Comparison of ENCODE assay signal across 8 mouse cellular contexts in genomic region chr8:80753017-80753715, GRCm38 (mm10). TPM values are rescaled to one million over a fixed set of nuclear protein-coding genes. Genes with fewer than 3 reads are reported as not detected.
A peak's percentile ranks its signal among the peaks of the same experiment; 100 is the strongest.
DNase-seq lines count a peak whose midpoint lies in the region; ATAC-seq lines count a peak whose summit lies in the region.

No protein-coding gene starts in this region.

- 31% methylated on average over 9 of the region's 9 CpGs for WGBS in intestine, embryonic 15.5 days
- 31% methylated on average over 9 of the region's 9 CpGs for WGBS in midbrain, embryonic 13.5 days

- H3K4me1 ChIP-seq in intestine, embryonic 15.5 days (replicated peaks) = no peaks in the 10 kb centered on the region; the same call in 1 of the 2 replicates
- H3K4me1 ChIP-seq in midbrain, embryonic 13.5 days (replicated peaks) = no peaks in the 10 kb centered on the region

- peak; percentile 79 for DNase-seq in adrenal gland, adult 2 months
- peak; percentile 89 for DNase-seq in embryo, embryonic 11 days
- peak; percentile 63 for DNase-seq in gastrocnemius, postnatal 25 days
- DNase-seq in left cerebral cortex, postnatal 10 days (ENCODE audit: extremely low spot score in 1 of 2, low spot score in 2 of 2) = peak; percentile 77 to 81
- DNase-seq in skeletal muscle tissue, adult 2 months (ENCODE audit: low read depth, low spot score) = peak; percentile 63
- peak; percentile 64 for DNase-seq in yolk sac, embryonic 10.5 days (ENCODE audit: low spot score)

- ATAC-seq in intestine, embryonic 15.5 days = peak; percentile 73
- peak; percentile 81 for ATAC-seq in midbrain, embryonic 13.5 days

- H3K36me3 ChIP-seq in intestine, embryonic 15.5 days = no peaks in the 10 kb centered on the region
- no peaks in the 10 kb centered on the region for H3K36me3 ChIP-seq in midbrain, embryonic 13.5 days

- no peak overlapping the region for H3K4me3 ChIP-seq in intestine, embryonic 15.5 days (replicated peaks)
- no peak overlapping the region for H3K4me3 ChIP-seq in midbrain, embryonic 13.5 days (replicated peaks)

- H3K4me2 ChIP-seq in intestine, embryonic 15.5 days (replicated peaks) = no peak overlapping the region
- no peak overlapping the region for H3K4me2 ChIP-seq in midbrain, embryonic 13.5 days (replicated peaks)

- no peak overlapping the region for H3K9ac ChIP-seq in intestine, embryonic 15.5 days
- H3K9ac ChIP-seq in midbrain, embryonic 13.5 days (replicated peaks) = no peak overlapping the region

- intact Hi-C loops in left cerebral cortex, postnatal 10 days (cut with DNase I) = loop anchor here (2.0 to 10.0 kb wide), 3 partner anchors 129 to 1992 kb away; partner anchors contain the start of gene Gab1

- H3K27me3 ChIP-seq in intestine, embryonic 15.5 days (replicated peaks) = no peaks in the 10 kb centered on the region
- no peaks in the 10 kb centered on the region for H3K27me3 ChIP-seq in midbrain, embryonic 13.5 days

- H3K9me3 ChIP-seq in intestine, embryonic 15.5 days = no peaks in the 10 kb centered on the region
- H3K9me3 ChIP-seq in midbrain, embryonic 13.5 days = no peaks in the 10 kb centered on the region

- H3K27ac ChIP-seq in intestine, embryonic 15.5 days = no peak overlapping the region
- H3K27ac ChIP-seq in midbrain, embryonic 13.5 days = no peak overlapping the region

RNA-seq across cellular contexts. Expression of gene Smarca5, which starts 13.9 kb away (rescaled TPM):
- total RNA-seq in adrenal gland, adult 2 months (2021) = 10 to 100 TPM; 65.0 to 69.2 TPM
- 16.4 and 17.8 TPM in 2 replicates for polyA plus RNA-seq in adrenal gland, adult 2 months (2012; rRNA removed)
- total RNA-seq in gastrocnemius, postnatal 25 days (2021) = 10 to 100 TPM; 25.2 to 25.3 TPM
- 66.8 and 80.9 TPM in 2 replicates for polyA plus RNA-seq in intestine, embryonic 15.5 days (2015; fragmentation: Nextera tagmentation; extraction: Ambion mirVana)
- 10 to 100 TPM; 41.8 to 45.3 TPM for total RNA-seq in left cerebral cortex, postnatal 10 days (2021)
- 79.4 and 90.7 TPM in 2 replicates for polyA plus RNA-seq in midbrain, embryonic 13.5 days (2015; fragmentation: Nextera tagmentation; extraction: Ambion mirVana)
